Mouse (Mus musculus) hindbrain, embryonic 15.5 days (tissue): ENCODE data around the gene Itfg2. TPM values are rescaled to one million over a fixed set of nuclear protein-coding genes. Genes with fewer than 3 reads are reported as not detected.

Source experiments
- ATAC-seq: fragments of 200-750 bp; cut with Nextera tagmentation; 2 replicates; pipeline ENCODE4 v1.8.0; 2017; ENCODE audit warnings: low read depth, moderate number of reproducible peaks, moderate TSS enrichment; ENCODE audit not compliant: low FRiP score
- H3K27ac ChIP-seq: fragments of 300-500 bp; sonication (generic); replicated peaks from 2 replicates; pipeline ENCODE4 v1.5.1; 2015; ENCODE audit warnings: mild to moderate bottlenecking, inconsistent platforms
- H3K27me3 ChIP-seq: fragments of 300-500 bp; sonication (generic); 2 replicates; pipeline ENCODE4 v1.6.1; 2015; ENCODE audit warnings: control low read depth, inconsistent platforms
- H3K36me3 ChIP-seq: fragments of 300-500 bp; sonication (generic); 2 replicates; pipeline ENCODE4 v1.6.1; 2015; ENCODE audit warnings: control low read depth, inconsistent platforms
- H3K4me1 ChIP-seq: fragments of 300-500 bp; sonication (generic); replicated peaks from 2 replicates; pipeline ENCODE4 v1.6.1; 2015; ENCODE audit warnings: control low read depth, inconsistent platforms
- H3K4me2 ChIP-seq: fragments of 300-500 bp; sonication (generic); 2 replicates; pipeline ENCODE4 v1.6.1; 2015; ENCODE audit warnings: moderate library complexity, mild to moderate bottlenecking, inconsistent platforms
- H3K4me3 ChIP-seq: fragments of 300-500 bp; sonication (generic); 2 replicates; pipeline ENCODE4 v1.5.1; 2015; ENCODE audit warnings: mild to moderate bottlenecking, inconsistent platforms
- H3K9ac ChIP-seq: fragments of 300-500 bp; sonication (generic); 2 replicates; pipeline ENCODE4 v1.6.1; 2015; ENCODE audit warnings: inconsistent platforms
- H3K9me3 ChIP-seq: fragments of 300-500 bp; sonication (generic); 2 replicates; pipeline ENCODE4 v1.6.1; 2016; ENCODE audit warnings: control low read depth, inconsistent platforms
- WGBS: fragments of 180-500 bp; shearing (Covaris S2); methylation state at CpG from one replicate; pipeline ENCODE4 v1.1.7; 2015; 5-methylcytosine and 5-hydroxymethylcytosine counted together
- polyA plus RNA-seq: library from polyadenylated mRNA; unstranded; fragments of >200 nt; fragmentation: Nextera tagmentation; extraction: Ambion mirVana; gene quantifications from 2 replicates; pipeline ENCODE4 v1.2.1, GENCODE M21; 2015

Itfg2 gene
- polyA plus RNA-seq, 1 experiment from 2014 or later: 43.9 TPM

DNA sequence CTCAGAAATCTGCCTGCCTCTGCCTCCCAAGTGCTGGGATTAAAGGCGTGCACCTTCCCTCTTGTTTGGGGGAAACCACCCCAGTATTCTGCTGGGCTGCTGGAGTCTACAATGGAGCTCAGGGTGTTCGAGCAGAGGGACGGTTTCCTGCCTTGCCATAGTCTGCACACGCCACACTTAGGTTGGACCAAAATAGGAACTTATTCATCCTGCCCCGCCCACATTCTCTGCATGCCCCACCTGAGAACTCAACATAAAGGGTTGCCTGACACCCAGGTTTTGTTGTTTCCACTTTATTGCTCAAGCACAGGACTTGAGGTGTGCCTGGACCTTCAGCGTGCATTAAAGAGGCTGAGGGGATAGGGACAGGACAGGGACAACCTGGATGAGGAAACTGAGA lies 5.1 kb upstream of the Itfg2 start:
- H3K9me3 ChIP-seq: no peaks in the 10 kb centered on the region
- H3K9ac ChIP-seq: no peak overlapping the region
- H3K4me3 ChIP-seq: no peak overlapping the region
- no peak for ATAC-seq
- peaks cover 62% of the 10 kb centered on the region for H3K36me3 ChIP-seq
- H3K27ac ChIP-seq: no peak overlapping the region
- H3K27me3 ChIP-seq: no peaks in the 10 kb centered on the region
- 94% methylated on average over 6 of the region's 6 CpGs for WGBS
- H3K4me2 ChIP-seq: no peak overlapping the region
- H3K4me1 ChIP-seq: peaks cover 3% of the 10 kb centered on the region

DNA sequence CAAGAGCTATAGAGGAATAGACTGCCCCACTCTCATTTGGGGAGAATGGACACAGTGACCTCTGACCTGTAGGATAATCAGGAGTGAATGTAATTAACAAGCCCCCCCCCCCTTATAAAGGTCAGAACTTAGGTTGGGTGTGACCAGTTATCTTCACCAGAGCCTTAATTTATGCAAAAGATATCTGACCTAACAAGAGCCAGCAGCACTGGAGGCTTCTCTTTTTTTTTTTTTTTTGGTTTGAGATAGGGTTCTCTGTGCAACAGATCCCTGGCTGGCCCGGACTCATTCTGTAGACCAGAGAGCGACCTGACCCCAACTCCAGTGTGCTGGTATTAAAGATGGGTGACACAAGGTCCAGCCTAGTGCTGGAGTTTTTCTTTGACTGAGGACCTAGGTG lies 4.6 kb upstream of the Itfg2 start:
- Histone ChIP-seq H3K9ac (no peak overlapping the region), H3K4me2 (no peak overlapping the region), H3K27me3 (no peaks in the 10 kb centered on the region), H3K4me3 (no peak overlapping the region), H3K4me1 (peaks cover 3% of the 10 kb centered on the region), H3K27ac (no peak overlapping the region), H3K9me3 (no peaks in the 10 kb centered on the region), H3K36me3 (peaks cover 57% of the 10 kb centered on the region)
- ATAC-seq: no peak
- 100% methylated on average over 2 of the region's 2 CpGs for WGBS

DNA sequence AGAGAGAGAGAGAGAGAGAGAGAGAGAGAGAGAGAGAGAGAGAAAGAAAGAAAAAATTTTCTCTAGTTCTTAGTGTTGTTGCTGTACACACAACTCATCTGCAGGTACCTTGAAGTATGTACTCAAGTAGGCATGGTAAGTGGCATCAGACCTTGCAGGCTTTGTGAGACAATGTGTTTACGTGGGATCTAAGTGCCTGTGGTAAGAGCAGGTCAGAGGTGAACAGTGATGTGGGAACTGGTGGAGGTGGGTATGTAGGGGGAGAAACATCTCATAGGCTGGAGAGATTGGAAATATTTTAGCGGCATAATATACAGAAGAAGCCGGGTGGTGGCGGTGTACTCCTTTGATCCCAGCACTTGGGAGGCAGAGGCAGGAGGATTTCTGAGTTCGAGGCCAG lies 2.8 kb upstream of the Itfg2 start:
- H3K4me1 ChIP-seq: peaks cover 8% of the 10 kb centered on the region
- 93% methylated on average over 5 of the region's 5 CpGs for WGBS
- no peak overlapping the region for H3K27ac ChIP-seq
- H3K4me3 ChIP-seq: no peak overlapping the region
- H3K9ac ChIP-seq: no peak overlapping the region
- no peaks in the 10 kb centered on the region for H3K27me3 ChIP-seq
- no peak for ATAC-seq
- H3K9me3 ChIP-seq: no peaks in the 10 kb centered on the region
- H3K4me2 ChIP-seq: no peak overlapping the region
- H3K36me3 ChIP-seq: peaks cover 39% of the 10 kb centered on the region

DNA sequence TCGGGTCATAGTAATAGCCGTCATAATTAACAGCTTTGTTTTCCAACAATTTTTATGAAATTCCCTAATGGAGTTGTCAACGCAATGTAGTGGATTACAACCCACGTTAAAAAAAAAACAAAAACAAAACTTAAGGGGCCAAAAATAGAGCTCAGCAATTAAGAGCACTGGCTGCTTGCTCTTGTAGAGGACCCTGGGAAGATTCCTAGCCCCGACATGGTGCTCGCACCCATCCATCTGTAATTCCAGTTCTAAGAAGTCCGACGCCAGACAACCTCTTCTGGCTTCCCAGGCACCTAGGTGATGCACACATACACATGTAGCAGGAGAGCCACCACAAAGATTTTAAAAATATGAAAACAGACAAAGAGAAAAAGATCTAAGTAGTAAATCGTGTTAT lies 315 bp upstream of the Itfg2 start:
- Histone ChIP-seq H3K9me3 (no peaks in the 10 kb centered on the region), H3K9ac (peak overlapping the region; percentile 86), H3K36me3 (peaks cover 17% of the 10 kb centered on the region), H3K4me2 (peak overlapping the region; percentile 72), H3K27ac (peak overlapping the region; percentile 100), H3K27me3 (no peaks in the 10 kb centered on the region), H3K4me1 (peaks cover 8% of the 10 kb centered on the region), H3K4me3 (peak overlapping the region; percentile 70)
- 0 out of 2 replicates have a peak, but pooled peaks have one; percentile 4 for ATAC-seq
- WGBS: 22% methylated on average over 9 of the region's 9 CpGs

GRCm38 (mm10) chr6:128423496-128424268 lies 1.0 kb downstream of the Itfg2 start:
- 46% methylated on average over 15 of the region's 16 CpGs for WGBS
- Histone ChIP-seq H3K36me3 (peaks cover 8% of the 10 kb centered on the region), H3K27me3 (no peaks in the 10 kb centered on the region), H3K4me2 (peak overlapping the region; percentile 72), H3K4me3 (peak overlapping the region; percentile 70), H3K9me3 (no peaks in the 10 kb centered on the region), H3K4me1 (peaks cover 8% of the 10 kb centered on the region), H3K27ac (peak overlapping the region; percentile 100), H3K9ac (peak overlapping the region; percentile 86)
- ATAC-seq: 0 out of 2 replicates have a peak, but pooled peaks have one; percentile 43

GRCm38 (mm10) chr6:128421480-128421879 lies 3.3 kb downstream of the Itfg2 start:
- ATAC-seq: no peak
- Histone ChIP-seq H3K4me1 (peaks cover 8% of the 10 kb centered on the region), H3K4me3 (no peak overlapping the region), H3K36me3 (no peaks in the 10 kb centered on the region), H3K9me3 (no peaks in the 10 kb centered on the region), H3K27me3 (no peaks in the 10 kb centered on the region), H3K9ac (no peak overlapping the region), H3K4me2 (no peak overlapping the region), H3K27ac (no peak overlapping the region)
- 89% methylated on average over 3 of the region's 3 CpGs for WGBS

- H3K36me3 ChIP-seq: no peaks in the 10 kb centered on the region
- H3K4me1 ChIP-seq: peaks cover 8% of the 10 kb centered on the region
- H3K4me3 ChIP-seq: no peak overlapping the region
- no peak overlapping the region for H3K9ac ChIP-seq
- no peaks in the 10 kb centered on the region for H3K9me3 ChIP-seq
- WGBS: 92% methylated on average over 2 of the region's 2 CpGs
- ATAC-seq: no peak
- no peak overlapping the region for H3K27ac ChIP-seq
- H3K27me3 ChIP-seq: no peaks in the 10 kb centered on the region
- no peak overlapping the region for H3K4me2 ChIP-seq
These were observed 3.7 kb downstream of the Itfg2 start for GRCm38 (mm10) chr6:128421036-128421435.

DNA sequence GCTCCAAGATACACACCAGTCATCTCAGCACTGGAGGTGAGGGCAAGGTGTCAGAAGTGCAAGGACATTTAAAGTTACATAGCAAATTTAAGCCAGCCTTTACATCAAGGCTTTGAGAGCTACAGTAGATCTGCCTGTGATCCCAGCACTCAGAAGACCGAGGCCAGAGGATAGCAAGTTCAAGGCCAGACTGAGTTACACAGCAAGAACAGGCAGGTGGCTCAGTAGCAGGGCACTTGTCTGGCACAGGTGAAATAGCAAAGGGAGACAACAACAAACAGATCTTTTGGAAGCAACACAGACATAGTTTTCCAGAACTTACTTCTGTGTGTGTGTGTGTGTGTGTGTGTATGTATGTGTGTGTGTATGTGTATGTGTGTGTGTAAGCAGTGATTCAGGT lies 6.7 kb downstream of the Itfg2 start:
- WGBS: 93% methylated on average over 1 of the region's 1 CpGs
- no peak overlapping the region for H3K9ac ChIP-seq
- H3K4me3 ChIP-seq: no peak overlapping the region
- peaks cover 6% of the 10 kb centered on the region; the same call in 1 of the 2 replicates for H3K36me3 ChIP-seq
- H3K4me2 ChIP-seq: no peak overlapping the region
- no peak overlapping the region for H3K27ac ChIP-seq
- H3K4me1 ChIP-seq: no peaks in the 10 kb centered on the region
- no peak for ATAC-seq
- no peaks in the 10 kb centered on the region for H3K9me3 ChIP-seq
- H3K27me3 ChIP-seq: no peaks in the 10 kb centered on the region

- 89% methylated on average over 5 of the region's 5 CpGs for WGBS
These were observed 8.6 kb downstream of the Itfg2 start for GRCm38 (mm10) chr6:128416169-128416568.

GRCm38 (mm10) chr6:128411115-128411514 lies 13.6 kb downstream of the Itfg2 start:
- Histone ChIP-seq H3K4me2 (no peak overlapping the region), H3K27ac (no peak overlapping the region), H3K27me3 (no peaks in the 10 kb centered on the region), H3K9me3 (no peaks in the 10 kb centered on the region), H3K4me3 (no peak overlapping the region), H3K9ac (no peak overlapping the region), H3K4me1 (no peaks in the 10 kb centered on the region), H3K36me3 (peaks cover 40% of the 10 kb centered on the region)
- peak; percentile 46 for ATAC-seq
- 19% methylated on average over 3 of the region's 3 CpGs for WGBS

More at GRCm38 (mm10) chr6:128416169-128416568, 8.6 kb downstream of the Itfg2 start:
- H3K4me2 ChIP-seq: no peak overlapping the region
- no peak overlapping the region for H3K9ac ChIP-seq
- peaks cover 18% of the 10 kb centered on the region for H3K36me3 ChIP-seq
- no peak overlapping the region for H3K4me3 ChIP-seq
- ATAC-seq: no peak
- H3K4me1 ChIP-seq: no peaks in the 10 kb centered on the region
- H3K9me3 ChIP-seq: no peaks in the 10 kb centered on the region
- no peak overlapping the region for H3K27ac ChIP-seq
- no peaks in the 10 kb centered on the region for H3K27me3 ChIP-seq

DNA sequence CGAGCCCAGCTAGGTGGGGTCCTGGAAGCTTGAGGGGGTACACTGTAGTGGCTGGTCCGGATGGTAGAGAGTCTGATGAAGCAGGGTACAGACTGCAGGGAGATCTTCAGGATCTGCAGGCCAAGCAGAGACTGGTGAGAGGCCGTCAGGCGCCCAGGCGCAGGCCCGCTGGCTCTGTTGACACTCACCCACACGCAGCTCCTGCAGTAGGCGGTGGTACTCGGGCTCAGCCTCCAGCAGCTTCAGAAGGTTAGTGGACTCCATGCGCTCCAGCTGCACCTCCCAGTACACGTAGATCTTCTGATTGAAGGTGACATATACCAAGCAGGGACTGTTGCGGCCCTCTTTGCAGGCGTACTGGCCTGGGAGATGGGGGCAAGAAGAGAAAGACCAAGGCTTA lies 14.4 kb downstream of the Itfg2 start:
- ATAC-seq: no peak
- no peak overlapping the region for H3K4me2 ChIP-seq
- H3K27me3 ChIP-seq: no peaks in the 10 kb centered on the region
- H3K4me1 ChIP-seq: no peaks in the 10 kb centered on the region
- no peak overlapping the region for H3K27ac ChIP-seq
- WGBS: 94% methylated on average over 13 of the region's 13 CpGs
- no peak overlapping the region for H3K9ac ChIP-seq
- no peak overlapping the region for H3K4me3 ChIP-seq
- H3K9me3 ChIP-seq: no peaks in the 10 kb centered on the region
- H3K36me3 ChIP-seq: peaks cover 40% of the 10 kb centered on the region

GRCm38 (mm10) chr6:128408544-128409125 lies 16.1 kb downstream of the Itfg2 start:
- Histone ChIP-seq H3K4me3 (no peak overlapping the region), H3K27me3 (no peaks in the 10 kb centered on the region), H3K4me2 (no peak overlapping the region), H3K27ac (no peak overlapping the region), H3K36me3 (peaks cover 35% of the 10 kb centered on the region), H3K9ac (no peak overlapping the region), H3K9me3 (no peaks in the 10 kb centered on the region), H3K4me1 (no peaks in the 10 kb centered on the region)
- 84% methylated on average over 7 of the region's 7 CpGs for WGBS
- no peak for ATAC-seq
